Mouse (Mus musculus) ovary, adult 18-20 months (tissue): ENCODE results near the gene Fmo1.
"Not testable (repeated sequence)": the region's sequence is repeated elsewhere in the genome, so short reads cannot be mapped to it uniquely, and the experiment has no call there.

Source experiments
- DNase-seq: peaks from one replicate; pipeline ENCODE4 v3.0.0; 2022; ENCODE audit warnings: low spot score, mixed read lengths

The Fmo1 gene

DNA sequence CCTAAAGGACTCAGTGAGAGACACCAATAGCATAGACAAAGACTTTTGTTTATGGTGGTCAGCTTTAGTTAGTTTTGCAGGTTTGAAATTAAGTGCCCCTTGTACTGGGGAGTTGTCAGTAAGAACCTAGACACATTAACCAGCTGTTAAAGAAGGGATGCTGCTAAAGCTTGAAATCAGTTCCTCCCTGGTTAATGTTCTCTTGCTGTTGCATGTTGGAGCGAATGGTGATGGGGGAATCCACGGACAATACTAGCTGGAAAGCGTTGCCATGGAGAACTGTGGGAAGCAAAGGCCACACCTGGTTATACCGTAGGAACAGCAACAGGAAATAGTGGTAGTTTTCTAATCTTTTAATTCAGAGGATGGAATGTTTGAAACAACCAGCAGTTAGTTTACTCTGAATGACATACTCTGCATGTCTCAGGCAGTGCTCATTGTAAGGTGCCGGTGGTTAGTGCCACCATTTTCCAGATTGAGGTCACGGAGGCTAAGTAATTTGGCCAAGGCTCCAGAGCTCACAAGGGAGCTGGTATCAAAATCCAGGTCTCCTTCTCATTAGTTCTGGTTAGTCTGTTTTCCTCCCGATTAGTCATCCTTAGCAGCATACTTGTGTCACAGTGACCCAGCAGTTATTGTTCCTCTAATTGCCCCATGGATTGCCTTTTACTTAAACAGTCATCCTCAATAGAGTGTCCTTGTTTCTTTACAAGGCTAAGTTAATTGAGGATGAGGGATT is 73.9 kb downstream of the Fmo1 start:
- peak; percentile 3 for DNase-seq

DNA sequence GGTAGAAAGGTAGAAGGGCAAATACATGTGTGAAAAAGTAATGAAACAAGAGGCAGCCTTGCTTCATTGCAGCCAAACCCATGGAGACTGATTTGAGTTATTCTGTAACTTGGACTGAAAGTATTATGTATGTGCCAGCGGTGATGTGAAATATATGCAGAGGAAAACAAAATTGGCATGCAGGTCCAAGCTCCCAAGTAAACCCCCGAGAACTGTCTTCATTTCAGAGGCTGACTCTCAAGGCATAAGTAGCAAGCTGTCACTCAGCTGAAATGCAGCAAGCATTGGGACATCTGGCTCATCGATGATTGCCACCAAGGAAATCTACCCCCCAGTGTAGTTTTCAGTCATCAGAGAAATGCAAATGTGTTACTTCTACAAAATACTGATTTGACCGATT is 81.2 kb downstream of the Fmo1 start:
- no peak for DNase-seq

DNA sequence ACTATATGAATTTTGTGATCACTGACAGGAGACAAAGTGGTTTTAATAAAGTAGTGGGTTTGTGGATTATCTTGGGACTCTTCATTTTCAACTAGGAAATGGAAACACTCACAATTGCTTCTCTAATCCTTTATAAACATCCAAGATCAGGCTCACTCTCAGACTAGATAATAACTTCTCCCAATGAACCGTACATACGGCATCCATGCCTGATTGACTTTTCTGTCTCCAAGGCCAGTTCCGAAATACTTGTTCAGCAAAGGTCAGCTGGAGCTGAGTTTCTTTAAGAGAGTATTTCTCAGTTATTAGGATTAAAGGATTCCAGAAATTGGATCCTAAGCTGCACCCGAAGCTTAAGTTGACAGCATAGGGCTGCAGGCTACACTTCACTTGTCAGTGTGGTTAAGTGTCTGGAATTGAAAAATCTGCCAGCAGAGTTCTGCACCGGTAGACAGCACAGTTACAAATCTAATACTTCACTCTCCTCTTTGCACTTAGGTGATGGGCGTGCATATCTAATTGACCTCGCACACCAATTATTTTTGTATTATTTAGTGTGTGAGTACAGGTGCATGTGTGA is 82.7 kb downstream of the Fmo1 start:
- no peak for DNase-seq

DNA sequence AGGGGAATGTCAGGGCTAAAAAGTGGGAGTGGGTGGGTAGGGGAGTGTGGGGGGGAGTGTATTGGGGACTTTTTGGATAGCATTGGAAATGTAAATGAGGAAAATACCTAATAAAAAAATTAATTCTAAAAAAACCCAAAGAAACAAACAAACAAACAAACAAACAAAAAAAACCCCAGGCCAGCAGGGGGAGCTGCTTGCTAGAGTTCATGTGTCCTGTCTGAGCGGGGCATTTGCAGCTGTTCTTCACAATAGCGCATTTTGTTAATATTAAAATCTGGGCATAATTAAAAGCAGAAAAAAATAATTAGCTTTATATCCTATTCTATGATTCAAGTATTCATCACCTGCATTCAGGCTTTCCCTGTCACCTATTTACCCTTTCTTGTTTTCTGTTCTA is 85.4 kb downstream of the Fmo1 start:
- DNase-seq: not testable (repeated sequence)
